Mouse (Mus musculus) neural tube, embryonic 15.5 days (tissue): ENCODE measurements around the gene Grm8. TPM values are rescaled to one million over a fixed set of nuclear protein-coding genes. Genes with fewer than 3 reads are reported as not detected.

Experiments
- ATAC-seq: fragments of 200-750 bp; cut with Nextera tagmentation; 2 replicates; pipeline ENCODE4 v1.8.0; 2017; ENCODE audit warnings: mild to moderate bottlenecking, moderate TSS enrichment, moderate library complexity; ENCODE audit not compliant: low FRiP score
- H3K27ac ChIP-seq: fragments of 300-500 bp; sonication (generic); replicated peaks from 2 replicates; pipeline ENCODE4 v1.5.1; 2015; ENCODE audit warnings: mild to moderate bottlenecking, inconsistent platforms
- H3K27me3 ChIP-seq: fragments of 300-500 bp; sonication (generic); replicated peaks from 2 replicates; pipeline ENCODE4 v1.6.1; 2015; ENCODE audit warnings: inconsistent platforms
- H3K36me3 ChIP-seq: fragments of 300-500 bp; sonication (generic); 2 replicates; pipeline ENCODE4 v1.6.1; 2015; ENCODE audit warnings: inconsistent platforms
- H3K4me1 ChIP-seq: fragments of 300-500 bp; sonication (generic); 2 replicates; pipeline ENCODE4 v1.6.1; 2015; ENCODE audit warnings: inconsistent platforms
- H3K4me2 ChIP-seq: fragments of 300-500 bp; sonication (generic); 2 replicates; pipeline ENCODE4 v1.6.1; 2015; ENCODE audit warnings: inconsistent platforms, mild to moderate bottlenecking, moderate library complexity
- H3K4me3 ChIP-seq: fragments of 300-500 bp; sonication (generic); replicated peaks from 2 replicates; pipeline ENCODE4 v1.5.1; 2015; ENCODE audit warnings: mild to moderate bottlenecking, inconsistent platforms
- H3K9ac ChIP-seq: fragments of 300-500 bp; sonication (generic); replicated peaks from 2 replicates; pipeline ENCODE4 v1.6.1; 2015; ENCODE audit warnings: mild to moderate bottlenecking, inconsistent platforms
- H3K9me3 ChIP-seq: fragments of 300-500 bp; sonication (generic); replicated peaks from 2 replicates; pipeline ENCODE4 v1.6.1; 2016; ENCODE audit warnings: inconsistent platforms
- WGBS: fragments of 180-500 bp; shearing (Covaris S2); methylation state at CpG from one replicate; pipeline ENCODE4 v1.1.7; 2015; ENCODE audit warnings: mixed read lengths; 5-methylcytosine and 5-hydroxymethylcytosine counted together
- polyA plus RNA-seq: library from polyadenylated mRNA; unstranded; fragments of >200 nt; fragmentation: Nextera tagmentation; extraction: Ambion mirVana; gene quantifications from 2 replicates; pipeline ENCODE4 v1.2.1, GENCODE M21; 2015

Gene Grm8
- polyA plus RNA-seq, 1 experiment from 2014 or later = 12.9 TPM

DNA sequence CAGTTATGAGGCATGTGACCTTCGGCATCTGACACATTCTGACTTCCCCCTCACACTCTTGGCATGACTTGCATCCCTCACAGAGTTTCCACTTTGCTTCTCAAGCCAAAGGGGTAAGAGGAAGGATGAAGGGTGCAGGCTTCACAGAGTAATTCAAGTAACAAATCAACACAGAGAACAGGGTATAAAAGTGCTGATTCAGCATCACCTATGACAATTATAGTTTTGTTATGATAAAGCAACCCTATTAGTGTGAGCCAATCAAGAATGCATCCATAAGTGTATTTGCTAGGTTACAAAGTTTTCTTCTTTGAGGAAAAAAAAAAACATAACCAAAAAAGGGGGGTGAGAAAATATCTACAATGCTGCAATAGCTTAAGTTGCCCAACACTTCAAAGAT, 117.3 kb downstream of the Grm8 start:
- no peak for ATAC-seq
- 94% methylated on average over 1 of the region's 1 CpGs for WGBS

DNA sequence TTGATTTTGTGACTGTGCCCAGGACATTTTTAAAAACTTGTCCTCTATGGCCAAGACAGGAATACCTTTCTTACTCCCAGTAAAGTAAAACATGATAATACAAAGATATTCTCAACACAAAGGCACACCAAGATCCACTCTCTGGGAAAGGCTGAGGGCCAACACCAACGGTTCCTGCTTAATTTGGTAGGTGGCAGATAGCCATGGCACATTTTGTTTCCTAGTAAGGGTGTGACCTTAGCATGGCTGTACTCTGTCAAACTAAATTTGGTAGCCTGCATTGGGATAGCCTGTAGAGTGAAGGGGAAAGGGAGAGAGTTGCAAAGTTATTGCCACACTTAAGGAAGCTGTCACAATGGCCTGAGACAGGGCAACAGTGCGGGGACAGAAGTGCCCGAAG, 128.0 kb downstream of the Grm8 start:
- Histone ChIP-seq H3K9me3 (no peaks in the 10 kb centered on the region), H3K4me2 (no peak overlapping the region), H3K27me3 (no peaks in the 10 kb centered on the region), H3K27ac (no peak overlapping the region), H3K36me3 (no peaks in the 10 kb centered on the region), H3K4me1 (no peaks in the 10 kb centered on the region), H3K4me3 (no peak overlapping the region), H3K9ac (no peak overlapping the region)
- WGBS = 85% methylated on average over 3 of the region's 3 CpGs
- no peak for ATAC-seq

More for the DNA sequence above, 117.3 kb downstream of the Grm8 start:
- no peaks in the 10 kb centered on the region for H3K27me3 ChIP-seq
- H3K4me2 ChIP-seq = no peak overlapping the region
- H3K36me3 ChIP-seq = no peaks in the 10 kb centered on the region
- no peaks in the 10 kb centered on the region for H3K9me3 ChIP-seq
- H3K27ac ChIP-seq = no peak overlapping the region
- no peak overlapping the region for H3K9ac ChIP-seq
- no peak overlapping the region for H3K4me3 ChIP-seq
- no peaks in the 10 kb centered on the region for H3K4me1 ChIP-seq

DNA sequence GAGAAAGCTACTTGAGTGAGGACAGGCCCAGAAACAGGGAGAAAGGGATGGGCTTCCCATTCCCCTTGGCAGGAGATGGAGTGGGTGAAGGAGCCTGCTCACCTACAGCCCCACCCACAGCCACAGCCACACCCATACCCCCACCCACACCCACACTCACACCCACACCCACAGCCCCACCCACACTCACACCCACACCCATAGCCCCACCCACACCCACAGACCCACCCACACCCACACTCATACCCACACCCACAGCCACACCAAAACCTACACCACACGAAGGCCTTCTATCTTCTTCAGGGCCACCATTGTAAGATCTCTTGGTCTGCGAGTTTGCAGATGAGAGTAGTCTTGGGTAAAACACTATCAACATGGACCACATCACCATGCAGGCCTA, 137.7 kb downstream of the Grm8 start:
- no peaks in the 10 kb centered on the region for H3K9me3 ChIP-seq
- no peak overlapping the region for H3K4me2 ChIP-seq
- H3K36me3 ChIP-seq = no peaks in the 10 kb centered on the region
- ATAC-seq = no peak
- no peaks in the 10 kb centered on the region for H3K4me1 ChIP-seq
- no peak overlapping the region for H3K4me3 ChIP-seq
- H3K27me3 ChIP-seq = no peaks in the 10 kb centered on the region
- 98% methylated on average over 2 of the region's 2 CpGs for WGBS
- H3K27ac ChIP-seq = no peak overlapping the region
- H3K9ac ChIP-seq = no peak overlapping the region

DNA sequence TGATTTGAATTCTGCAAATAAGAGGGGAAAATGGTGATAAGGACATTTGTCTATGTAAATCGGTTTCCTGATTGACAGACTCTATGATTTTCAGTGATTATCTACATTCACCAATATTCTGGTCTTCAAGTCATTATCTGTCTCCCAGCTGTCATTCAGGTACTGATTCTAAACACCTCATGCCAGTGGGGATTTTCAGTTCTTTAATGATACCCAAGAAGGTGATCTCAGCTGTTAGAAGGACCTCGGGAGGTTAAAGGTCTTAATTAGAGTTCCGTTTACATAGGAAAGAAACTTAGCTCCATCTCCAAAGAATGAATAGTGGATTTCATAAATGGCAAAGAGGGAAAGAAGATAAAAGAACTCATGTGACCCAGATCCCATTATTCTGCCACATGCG, 143.7 kb downstream of the Grm8 start:
- Histone ChIP-seq H3K9ac (no peak overlapping the region), H3K4me1 (no peaks in the 10 kb centered on the region), H3K4me3 (no peak overlapping the region), H3K27ac (no peak overlapping the region), H3K4me2 (no peak overlapping the region), H3K9me3 (no peaks in the 10 kb centered on the region), H3K27me3 (no peaks in the 10 kb centered on the region), H3K36me3 (no peaks in the 10 kb centered on the region)
- 81% methylated on average over 4 of the region's 4 CpGs for WGBS
- ATAC-seq = no peak

DNA sequence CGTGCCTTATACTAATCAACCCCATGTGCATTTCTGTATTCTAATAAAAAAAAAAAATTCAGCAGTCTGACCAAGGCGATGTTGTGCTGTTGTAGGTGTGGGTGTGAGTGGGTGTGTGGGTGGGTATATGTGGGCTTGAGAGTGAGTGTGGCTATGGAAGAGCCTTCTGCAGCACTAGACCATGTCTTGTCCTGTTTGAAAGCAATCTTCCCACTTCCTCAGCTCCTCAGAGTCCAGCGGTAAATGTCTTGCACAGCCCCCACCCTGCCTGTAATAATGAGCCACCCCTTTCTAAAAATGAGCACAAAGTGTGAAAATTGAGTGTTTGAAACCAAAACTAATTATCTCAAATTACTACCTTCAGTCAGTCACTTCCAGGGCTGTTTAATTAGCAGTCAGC, 152.4 kb downstream of the Grm8 start:
- H3K4me1 ChIP-seq = no peaks in the 10 kb centered on the region
- 0 out of 2 replicates have a peak, but pooled peaks have one; percentile 24 for ATAC-seq
- H3K27me3 ChIP-seq = no peaks in the 10 kb centered on the region
- H3K4me2 ChIP-seq = no peak overlapping the region
- H3K27ac ChIP-seq = no peak overlapping the region
- no peaks in the 10 kb centered on the region for H3K36me3 ChIP-seq
- H3K9me3 ChIP-seq = no peaks in the 10 kb centered on the region
- H3K9ac ChIP-seq = no peak overlapping the region
- 74% methylated on average over 3 of the region's 3 CpGs for WGBS
- H3K4me3 ChIP-seq = no peak overlapping the region

DNA sequence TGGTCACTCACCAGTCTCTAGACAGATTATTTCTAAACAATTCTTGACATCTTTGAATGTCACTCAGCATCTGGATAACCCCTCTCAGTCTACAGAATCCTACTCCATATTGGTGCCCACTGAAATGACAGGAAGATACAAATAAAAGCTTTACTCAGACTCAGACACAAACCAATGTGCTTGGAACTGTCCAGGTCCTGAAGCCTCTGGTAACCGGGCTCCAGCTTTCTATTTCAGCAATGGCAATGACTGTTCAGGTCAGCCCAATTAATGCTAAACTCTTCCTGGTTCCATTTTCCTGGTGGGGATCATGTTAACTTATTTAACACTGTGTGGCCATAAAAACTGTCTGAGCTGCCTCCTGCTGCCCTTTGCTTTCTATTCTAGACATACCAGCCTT, 153.0 kb downstream of the Grm8 start:
- H3K4me3 ChIP-seq = no peak overlapping the region
- no peak overlapping the region for H3K27ac ChIP-seq
- ATAC-seq = no peak
- H3K4me2 ChIP-seq = no peak overlapping the region
- H3K9me3 ChIP-seq = no peaks in the 10 kb centered on the region
- H3K36me3 ChIP-seq = no peaks in the 10 kb centered on the region
- H3K4me1 ChIP-seq = no peaks in the 10 kb centered on the region
- no peak overlapping the region for H3K9ac ChIP-seq
- no peaks in the 10 kb centered on the region for H3K27me3 ChIP-seq
- 44% methylated on average over 1 of the region's 1 CpGs for WGBS

DNA sequence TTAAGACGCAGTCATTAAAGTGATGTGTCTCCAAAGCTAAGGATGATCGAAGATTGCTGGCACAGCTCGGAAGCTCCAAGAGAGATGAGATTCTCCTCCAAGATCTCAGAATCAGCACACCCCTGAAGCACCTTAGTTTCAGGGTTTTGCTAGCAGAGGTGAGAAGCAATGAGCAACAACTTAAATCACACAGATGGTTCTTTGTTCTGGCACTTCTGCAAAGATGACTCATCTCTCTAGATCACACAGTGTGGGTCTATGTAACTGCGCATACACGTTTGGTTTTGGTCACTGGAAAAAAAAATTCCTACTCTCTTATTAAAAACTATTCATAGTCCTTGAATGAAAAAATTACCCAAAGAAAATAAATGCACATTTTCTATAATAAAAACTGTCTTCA, 157.6 kb downstream of the Grm8 start:
- no peak for ATAC-seq

DNA sequence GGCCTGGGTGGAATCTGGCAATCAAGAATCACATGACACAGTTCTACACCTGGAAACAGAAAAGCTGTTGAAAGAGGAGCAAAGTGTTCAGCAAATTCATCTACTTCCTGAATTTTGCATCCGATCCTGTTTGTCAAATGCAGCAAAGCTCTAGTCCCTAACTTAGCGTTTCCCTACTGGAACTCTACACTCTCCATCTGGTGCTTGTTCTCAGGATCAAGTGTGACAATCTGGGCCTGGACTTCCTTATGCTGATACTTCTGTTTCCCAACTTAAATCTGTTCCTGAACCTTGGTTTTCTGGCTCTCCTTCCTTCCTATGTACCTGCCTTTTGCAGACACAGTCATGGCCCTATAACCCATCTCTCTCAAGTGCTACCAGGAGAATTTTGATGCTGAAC, 166.1 kb downstream of the Grm8 start:
- ATAC-seq = no peak
- Histone ChIP-seq H3K9me3 (no peaks in the 10 kb centered on the region), H3K4me1 (no peaks in the 10 kb centered on the region), H3K9ac (no peak overlapping the region), H3K27ac (no peak overlapping the region), H3K36me3 (no peaks in the 10 kb centered on the region), H3K27me3 (no peaks in the 10 kb centered on the region), H3K4me2 (no peak overlapping the region), H3K4me3 (no peak overlapping the region)
- 95% methylated on average over 2 of the region's 2 CpGs for WGBS

More for the DNA sequence above, 157.6 kb downstream of the Grm8 start:
- no peaks in the 10 kb centered on the region for H3K4me1 ChIP-seq
- WGBS = 94% methylated on average over 5 of the region's 5 CpGs
- no peaks in the 10 kb centered on the region for H3K36me3 ChIP-seq
- H3K4me3 ChIP-seq = no peak overlapping the region
- H3K4me2 ChIP-seq = no peak overlapping the region
- H3K9ac ChIP-seq = no peak overlapping the region
- no peaks in the 10 kb centered on the region for H3K27me3 ChIP-seq
- H3K9me3 ChIP-seq = no peaks in the 10 kb centered on the region
- no peak overlapping the region for H3K27ac ChIP-seq

DNA sequence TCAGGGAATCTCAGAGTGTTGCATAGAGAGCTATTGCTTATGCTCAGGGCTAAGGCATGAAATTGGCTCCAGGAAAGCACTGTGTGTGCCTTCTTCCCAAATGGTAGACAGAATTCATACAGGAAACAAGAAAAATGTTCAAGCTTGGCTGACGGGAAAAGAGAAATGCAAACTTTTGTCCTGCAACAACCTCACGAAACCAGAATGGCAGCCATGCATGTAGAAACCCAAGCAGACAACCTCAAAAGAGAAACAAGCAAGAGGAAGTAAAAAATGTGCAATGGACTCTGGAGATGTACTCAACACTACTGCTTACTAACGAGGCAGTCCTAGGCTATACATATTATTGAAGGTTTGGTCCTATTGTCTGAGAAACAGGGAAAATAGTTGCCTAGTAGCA, 167.9 kb downstream of the Grm8 start:
- Histone ChIP-seq H3K9ac (no peak overlapping the region), H3K36me3 (no peaks in the 10 kb centered on the region), H3K9me3 (no peaks in the 10 kb centered on the region), H3K4me1 (no peaks in the 10 kb centered on the region), H3K27me3 (no peaks in the 10 kb centered on the region), H3K4me2 (no peak overlapping the region), H3K27ac (no peak overlapping the region), H3K4me3 (no peak overlapping the region)
- ATAC-seq = no peak
- 90% methylated on average over 3 of the region's 3 CpGs for WGBS

DNA sequence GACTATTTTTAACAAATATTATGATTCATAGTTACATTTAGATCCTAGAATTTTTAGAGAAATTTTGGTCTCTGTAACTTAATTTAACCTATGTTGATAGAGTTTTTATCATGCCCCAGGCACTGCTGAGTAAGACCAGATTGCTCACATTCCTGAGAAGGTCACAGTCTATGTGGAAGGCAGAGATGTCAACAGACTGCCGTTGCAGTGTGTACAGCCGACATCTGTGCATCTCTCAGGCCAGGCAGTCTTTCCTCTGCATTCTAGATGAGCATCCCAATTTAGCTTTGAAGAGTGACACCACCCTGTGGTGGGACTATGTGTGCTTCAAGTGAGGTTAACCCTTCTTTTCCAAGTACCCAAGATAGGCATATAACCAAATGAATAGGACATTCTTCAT, 169.7 kb downstream of the Grm8 start:
- Histone ChIP-seq H3K9ac (no peak overlapping the region), H3K27me3 (no peaks in the 10 kb centered on the region), H3K4me2 (no peak overlapping the region), H3K36me3 (no peaks in the 10 kb centered on the region), H3K9me3 (no peaks in the 10 kb centered on the region), H3K4me1 (no peaks in the 10 kb centered on the region), H3K4me3 (no peak overlapping the region), H3K27ac (no peak overlapping the region)
- WGBS = 68% methylated on average over 2 of the region's 2 CpGs
- no peak for ATAC-seq

DNA sequence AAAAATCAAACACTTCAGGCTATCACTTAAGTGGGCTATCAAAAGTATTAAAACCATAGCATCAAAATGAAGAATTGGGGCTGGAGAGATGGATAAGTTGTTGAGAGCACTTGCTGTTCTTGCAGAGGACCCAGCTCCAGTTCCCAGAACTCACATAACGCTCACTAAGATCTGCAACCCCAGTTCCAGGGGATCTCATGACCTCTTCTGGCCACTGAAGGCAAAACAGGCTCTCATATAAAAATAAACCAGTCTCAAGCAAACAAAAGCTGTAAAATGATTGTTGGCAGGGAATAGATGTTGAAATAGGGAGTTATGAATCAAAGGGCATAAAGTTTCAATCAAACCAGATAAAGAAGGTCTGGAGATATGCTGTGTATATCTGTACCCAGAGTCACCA, 171.1 kb downstream of the Grm8 start:
- H3K4me2 ChIP-seq = no peak overlapping the region
- H3K4me1 ChIP-seq = no peaks in the 10 kb centered on the region
- no peaks in the 10 kb centered on the region for H3K27me3 ChIP-seq
- 83% methylated on average over 1 of the region's 1 CpGs for WGBS
- no peak overlapping the region for H3K9ac ChIP-seq
- H3K4me3 ChIP-seq = no peak overlapping the region
- H3K36me3 ChIP-seq = no peaks in the 10 kb centered on the region
- H3K27ac ChIP-seq = no peak overlapping the region
- no peak for ATAC-seq
- H3K9me3 ChIP-seq = no peaks in the 10 kb centered on the region

DNA sequence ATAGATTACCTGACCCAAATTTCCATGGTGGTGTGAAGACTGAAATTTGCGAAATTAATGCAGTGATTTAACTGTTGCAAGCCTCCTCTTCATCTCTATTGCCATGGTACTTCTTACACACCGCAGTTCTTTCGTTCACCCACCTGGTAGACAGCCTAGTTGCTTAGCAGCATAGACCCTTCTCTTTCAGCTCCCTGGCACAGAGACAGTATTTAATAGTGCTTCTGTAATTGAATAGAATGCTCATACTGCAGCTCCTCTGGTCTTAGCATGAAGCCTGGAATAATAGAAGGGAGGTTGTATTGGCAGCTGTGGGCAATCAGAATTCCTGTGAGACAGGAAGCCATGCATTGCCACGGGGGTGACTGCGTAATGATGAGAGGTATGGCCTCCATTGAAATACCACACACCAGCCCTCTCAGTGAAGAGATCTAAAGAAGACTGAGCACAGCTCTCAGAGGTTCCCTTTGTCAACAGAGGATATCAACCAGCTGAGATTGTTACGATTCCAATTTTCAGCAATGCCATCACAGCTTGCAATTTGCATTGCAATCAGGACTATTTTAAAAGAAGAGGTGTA, 178.6 kb downstream of the Grm8 start:
- no peak overlapping the region for H3K4me3 ChIP-seq
- no peaks in the 10 kb centered on the region for H3K9me3 ChIP-seq
- no peak overlapping the region for H3K9ac ChIP-seq
- no peak overlapping the region for H3K4me2 ChIP-seq
- no peaks in the 10 kb centered on the region for H3K27me3 ChIP-seq
- no peak overlapping the region for H3K27ac ChIP-seq
- no peaks in the 10 kb centered on the region for H3K36me3 ChIP-seq
- 0 out of 2 replicates have a peak, but pooled peaks have one; percentile 28 for ATAC-seq
- H3K4me1 ChIP-seq = no peaks in the 10 kb centered on the region
- 66% methylated on average over 6 of the region's 6 CpGs for WGBS

DNA sequence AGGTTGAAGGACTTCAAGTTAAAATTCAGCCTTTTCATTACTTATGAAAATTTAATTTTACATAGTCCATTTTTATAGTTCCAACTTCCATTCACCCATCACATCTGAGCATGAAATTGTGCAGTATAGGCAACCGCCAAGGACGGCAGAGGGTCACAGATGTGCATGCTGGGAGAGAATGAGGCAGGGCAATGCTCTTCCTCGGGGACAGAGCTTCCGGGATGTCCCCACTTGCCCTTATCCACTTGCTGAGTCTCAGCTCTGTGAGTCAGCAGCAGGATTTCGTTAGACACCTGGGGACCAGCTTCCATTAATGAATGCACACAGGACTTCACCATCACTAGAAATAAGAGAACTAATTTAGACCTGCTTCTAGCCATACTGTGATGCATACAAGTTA, 183.5 kb downstream of the Grm8 start:
- Histone ChIP-seq H3K27ac (no peak overlapping the region), H3K9ac (no peak overlapping the region), H3K27me3 (no peaks in the 10 kb centered on the region), H3K36me3 (no peaks in the 10 kb centered on the region), H3K4me2 (no peak overlapping the region), H3K4me1 (0 out of 2 replicates have a peak, but pooled peaks cover 6% of the 10 kb centered on the region), H3K4me3 (no peak overlapping the region), H3K9me3 (no peaks in the 10 kb centered on the region)
- WGBS = 60% methylated on average over 5 of the region's 5 CpGs
- ATAC-seq = no peak
